Mouse (Mus musculus): Measurements from ENCODE around the gene Ucn. TPM values are rescaled to one million over a fixed set of nuclear protein-coding genes. Genes with fewer than 3 reads are reported as not detected.

Ucn gene
- polyA plus RNA-seq, 1 experiment from 2014 or later, result not detected

DNA sequence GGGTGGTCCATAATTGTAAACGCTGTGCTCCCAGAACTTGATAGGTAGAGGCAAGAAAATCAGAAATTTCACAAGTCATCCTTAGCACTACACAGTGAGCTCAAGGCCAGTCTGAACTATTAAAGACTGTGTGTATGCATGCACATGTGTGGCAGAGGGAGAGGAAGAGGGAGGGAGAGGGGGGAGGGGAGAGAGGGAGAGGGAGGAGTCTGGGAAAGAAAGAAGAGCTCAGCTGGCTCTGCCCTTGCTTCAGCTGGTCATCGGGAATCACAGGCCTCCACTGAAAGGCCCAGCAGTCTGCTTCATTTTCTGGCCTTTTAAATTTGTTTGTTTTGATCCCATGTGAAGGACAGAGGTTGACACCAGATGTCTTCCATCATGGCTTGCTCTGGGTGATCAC is 15.1 kb downstream of the Ucn start:
- no peak for DNase-seq
- 48% methylated on average over 2 of the region's 2 CpGs for WGBS
- H3K27ac ChIP-seq (replicated peaks; ENCODE audit: low read depth, low read length), result no peak overlapping the region
- no peak overlapping the region for H3K4me2 ChIP-seq (ENCODE audit: low read length)
- no peak overlapping the region for H3K4me3 ChIP-seq (replicated peaks; ENCODE audit: low read depth, low read length)
- no peak overlapping the region for H3K9ac ChIP-seq (replicated peaks; ENCODE audit: low read length)
- no peaks in the 10 kb centered on the region for H3K36me3 ChIP-seq (ENCODE audit: control insufficient read depth, insufficient read depth, low read length)
- no peaks in the 10 kb centered on the region for H3K27me3 ChIP-seq (ENCODE audit: control insufficient read depth, insufficient read depth, low read length)
- no peaks in the 10 kb centered on the region for H3K4me1 ChIP-seq (ENCODE audit: control insufficient read depth, insufficient read depth, low read length)
- no peak for ATAC-seq (ENCODE audit: low FRiP score, low TSS enrichment)
- H3K9me3 ChIP-seq (ENCODE audit: control insufficient read depth, low read length), result no peaks in the 10 kb centered on the region

DNA sequence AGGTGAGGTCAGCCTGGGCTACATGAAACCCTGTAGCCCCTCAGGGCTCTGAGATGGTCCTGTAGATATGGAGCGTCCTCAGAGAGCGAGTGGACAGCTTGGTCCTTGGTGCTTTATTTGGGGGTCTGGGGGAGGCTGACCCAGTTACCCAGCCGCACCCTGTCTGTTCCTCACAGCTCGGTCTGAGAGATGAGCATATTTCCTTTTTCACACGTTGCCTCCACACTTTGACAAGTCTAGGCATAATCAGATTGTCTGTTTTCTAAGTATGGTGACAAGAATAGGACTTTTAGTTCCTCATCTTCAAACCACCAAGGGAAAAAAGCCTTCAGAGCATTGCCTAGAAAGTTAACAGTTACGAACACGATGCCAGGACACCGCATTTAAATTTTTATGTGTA is 17.5 kb downstream of the Ucn start:
- H3K9ac ChIP-seq (replicated peaks; ENCODE audit: low read length), result no peak overlapping the region
- DNase-seq (no peak), ATAC-seq (ENCODE audit: low FRiP score, low TSS enrichment) (no peak)
- no peak overlapping the region for H3K4me3 ChIP-seq (replicated peaks; ENCODE audit: low read depth, low read length)
- no peak overlapping the region for H3K4me2 ChIP-seq (ENCODE audit: low read length)
- H3K27ac ChIP-seq (replicated peaks; ENCODE audit: low read depth, low read length), result no peak overlapping the region
- H3K36me3 ChIP-seq (ENCODE audit: control insufficient read depth, insufficient read depth, low read length), result no peaks in the 10 kb centered on the region
- no peaks in the 10 kb centered on the region for H3K4me1 ChIP-seq (ENCODE audit: control insufficient read depth, insufficient read depth, low read length)
- 89% methylated on average over 8 of the region's 8 CpGs for WGBS
- H3K27me3 ChIP-seq (ENCODE audit: control insufficient read depth, insufficient read depth, low read length), result no peaks in the 10 kb centered on the region
- no peaks in the 10 kb centered on the region for H3K9me3 ChIP-seq (ENCODE audit: control insufficient read depth, low read length)

DNA sequence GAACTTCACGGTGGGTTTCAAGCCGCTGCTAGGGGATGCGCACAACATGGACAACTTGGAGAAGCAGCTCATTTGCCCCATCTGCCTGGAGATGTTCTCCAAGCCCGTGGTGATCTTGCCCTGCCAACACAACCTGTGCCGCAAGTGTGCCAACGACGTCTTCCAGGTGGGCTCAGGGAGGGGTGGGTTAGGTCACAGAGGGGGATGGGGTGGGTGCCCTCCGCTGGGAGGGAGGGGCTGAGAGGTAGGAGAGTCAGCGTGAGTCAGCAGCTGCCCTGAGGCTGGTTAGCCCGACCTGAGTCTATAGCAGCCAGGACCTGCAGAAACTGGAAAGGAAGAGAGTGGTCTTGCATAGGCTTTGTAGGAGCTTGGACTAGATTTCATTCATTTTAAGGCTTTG is 21.7 kb downstream of the Ucn start:
- Histone ChIP-seq H3K27me3 (ENCODE audit: control insufficient read depth, insufficient read depth, low read length) (no peaks in the 10 kb centered on the region), H3K4me3 (replicated peaks; ENCODE audit: low read depth, low read length) (no peak overlapping the region), H3K4me2 (ENCODE audit: low read length) (no peak overlapping the region), H3K27ac (replicated peaks; ENCODE audit: low read depth, low read length) (no peak overlapping the region), H3K9me3 (ENCODE audit: control insufficient read depth, low read length) (no peaks in the 10 kb centered on the region), H3K4me1 (ENCODE audit: control insufficient read depth, insufficient read depth, low read length) (no peaks in the 10 kb centered on the region), H3K9ac (replicated peaks; ENCODE audit: low read length) (no peak overlapping the region), H3K36me3 (ENCODE audit: control insufficient read depth, insufficient read depth, low read length) (no peaks in the 10 kb centered on the region)
- WGBS, result 34% methylated on average over 10 of the region's 10 CpGs
- DNase-seq, result no peak
- ATAC-seq (ENCODE audit: low FRiP score, low TSS enrichment), result no peak

DNA sequence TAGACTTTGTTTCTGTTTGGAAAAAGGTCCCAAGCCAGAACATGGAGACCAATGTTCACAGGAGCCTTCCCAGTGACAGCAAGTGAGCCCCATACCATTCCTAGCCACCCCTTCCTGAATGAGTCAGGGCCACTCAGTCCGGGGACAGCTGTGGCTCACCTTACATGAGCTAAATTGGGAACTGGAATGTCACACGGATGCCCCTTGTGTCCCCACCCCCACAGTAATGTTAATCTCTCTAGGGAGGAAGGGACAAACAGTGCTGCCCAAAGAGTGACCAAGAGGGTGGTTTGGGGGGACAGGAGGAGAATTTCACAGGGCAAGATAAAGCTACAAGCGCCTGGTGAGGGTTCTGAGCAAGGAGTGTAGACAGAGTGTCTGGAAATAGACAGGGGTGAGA is 22.3 kb downstream of the Ucn start, which contains the start of gene Trim54:
Gene Trim54, plus strand, starts transcription at position 359 of the 400 bp plus-strand sequence.
- H3K4me3 ChIP-seq (replicated peaks; ENCODE audit: low read depth, low read length), result no peak within 1 kb of the TSS
- ATAC-seq (ENCODE audit: low FRiP score, low TSS enrichment) (no peak), DNase-seq (no peak)
- no peaks in the 10 kb centered on the region for H3K9me3 ChIP-seq (ENCODE audit: control insufficient read depth, low read length)
- no peaks in the 10 kb centered on the region for H3K4me1 ChIP-seq (ENCODE audit: control insufficient read depth, insufficient read depth, low read length)
- WGBS, result 57% methylated on average over 3 of the region's 3 CpGs
- H3K9ac ChIP-seq (replicated peaks; ENCODE audit: low read length), result no peak within 1 kb of the TSS
- no peak within 1 kb of the TSS for H3K4me2 ChIP-seq (ENCODE audit: low read length)
- H3K27me3 ChIP-seq (ENCODE audit: control insufficient read depth, insufficient read depth, low read length), result no peaks in the 10 kb centered on the region
- no peaks in the 10 kb centered on the region for H3K36me3 ChIP-seq (ENCODE audit: control insufficient read depth, insufficient read depth, low read length)
- H3K27ac ChIP-seq (replicated peaks; ENCODE audit: low read depth, low read length), result no peak within 1 kb of the TSS

DNA sequence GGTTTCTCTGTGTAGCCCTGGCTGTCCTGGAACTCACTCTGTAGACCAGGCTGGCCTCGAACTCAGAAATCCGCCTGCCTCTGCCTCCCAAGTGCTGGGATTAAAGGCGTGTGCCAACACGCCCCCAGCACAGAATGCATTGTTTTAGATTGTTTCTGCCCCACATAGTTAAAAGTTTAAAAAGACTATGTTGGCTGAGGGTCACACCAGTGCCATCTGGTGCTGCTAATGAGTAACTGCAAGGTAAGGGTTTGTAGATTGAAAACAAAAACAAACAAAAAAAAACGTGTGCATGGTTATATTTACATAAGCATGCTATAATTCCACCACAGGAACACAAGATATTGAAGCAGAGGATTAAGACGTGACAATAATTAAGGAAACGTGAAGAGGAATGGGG is 27.8 kb downstream of the Ucn start:
- no peak overlapping the region for H3K9ac ChIP-seq (replicated peaks; ENCODE audit: low read length)
- DNase-seq, result peak; percentile 37
- H3K4me1 ChIP-seq (ENCODE audit: control insufficient read depth, insufficient read depth, low read length), result no peaks in the 10 kb centered on the region
- H3K27me3 ChIP-seq (ENCODE audit: control insufficient read depth, insufficient read depth, low read length), result no peaks in the 10 kb centered on the region
- H3K9me3 ChIP-seq (ENCODE audit: control insufficient read depth, low read length), result no peaks in the 10 kb centered on the region
- H3K27ac ChIP-seq (replicated peaks; ENCODE audit: low read depth, low read length), result no peak overlapping the region
- H3K36me3 ChIP-seq (ENCODE audit: control insufficient read depth, insufficient read depth, low read length), result no peaks in the 10 kb centered on the region
- no peak for ATAC-seq (ENCODE audit: low FRiP score, low TSS enrichment)
- no peak overlapping the region for H3K4me2 ChIP-seq (ENCODE audit: low read length)
- WGBS, result 44% methylated on average over 7 of the region's 7 CpGs
- H3K4me3 ChIP-seq (replicated peaks; ENCODE audit: low read depth, low read length), result no peak overlapping the region

DNA sequence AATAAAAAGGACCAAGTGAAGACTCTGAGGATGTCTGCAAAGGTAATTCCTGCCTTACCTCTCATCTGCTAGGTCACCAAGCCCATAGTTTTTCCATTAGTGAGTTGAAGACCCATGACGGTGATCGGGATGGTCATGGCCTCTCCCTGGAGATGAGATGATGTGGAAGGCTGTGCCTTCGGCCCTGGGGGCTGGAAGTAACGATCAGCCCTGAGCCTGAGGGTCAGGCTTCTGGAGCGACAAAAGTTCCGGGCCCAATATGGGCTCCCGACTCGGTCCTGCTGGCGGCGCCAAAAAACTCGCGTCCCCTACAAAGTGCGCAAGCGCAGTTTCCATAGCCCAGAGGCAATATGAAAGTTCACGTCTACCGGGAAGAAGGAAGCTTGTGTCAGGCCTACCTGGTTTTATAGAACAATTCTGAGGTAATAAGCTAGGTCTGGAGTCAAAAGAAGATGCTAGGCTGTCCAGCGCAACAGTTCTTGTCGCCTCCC is 30.6 kb downstream of the Ucn start, which contains the start of gene Slc30a3:
Gene Slc30a3, minus strand, starts transcription at position 238 of the 491 bp plus-strand sequence.
- Histone ChIP-seq H3K9me3 (ENCODE audit: control insufficient read depth, low read length) (no peaks in the 10 kb centered on the region), H3K4me3 (replicated peaks; ENCODE audit: low read depth, low read length) (no peak within 1 kb of the TSS), H3K9ac (replicated peaks; ENCODE audit: low read length) (no peak within 1 kb of the TSS), H3K27me3 (ENCODE audit: control insufficient read depth, insufficient read depth, low read length) (no peaks in the 10 kb centered on the region), H3K4me1 (ENCODE audit: control insufficient read depth, insufficient read depth, low read length) (no peaks in the 10 kb centered on the region), H3K4me2 (ENCODE audit: low read length) (no peak within 1 kb of the TSS), H3K36me3 (ENCODE audit: control insufficient read depth, insufficient read depth, low read length) (no peaks in the 10 kb centered on the region), H3K27ac (replicated peaks; ENCODE audit: low read depth, low read length) (no peak within 1 kb of the TSS)
- no peak for DNase-seq
- WGBS, result 91% methylated on average over 18 of the region's 18 CpGs
- ATAC-seq (ENCODE audit: low FRiP score, low TSS enrichment), result no peak

DNA sequence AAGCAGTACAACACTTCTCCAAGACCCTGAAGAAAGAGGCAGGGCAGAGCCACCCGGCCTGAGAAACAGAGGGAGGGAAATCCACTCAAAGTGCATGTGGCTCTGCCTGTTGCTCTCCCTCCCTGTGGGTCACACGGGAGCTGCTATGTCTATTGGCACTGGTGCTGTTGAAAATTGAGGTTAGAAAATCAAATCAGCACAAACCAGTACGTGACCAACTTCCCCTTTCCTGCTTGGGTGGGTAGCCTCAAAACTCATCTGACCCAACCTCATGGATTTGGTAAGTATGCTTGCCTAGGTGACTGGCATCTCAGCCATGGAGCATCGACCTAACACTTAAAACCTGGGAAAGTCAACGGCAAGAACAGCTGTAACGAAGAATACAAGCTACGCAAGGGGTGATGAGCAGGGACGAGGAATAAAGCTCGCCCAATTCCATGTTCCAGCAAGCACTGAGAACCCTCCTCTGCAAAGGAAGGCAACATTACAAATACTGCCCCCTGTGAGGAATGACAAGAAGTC is 32.8 kb downstream of the Ucn start, which contains the start of gene Dnajc5g:
Gene Dnajc5g, plus strand, starts transcription at position 472 of the 522 bp plus-strand sequence.
- 86% methylated on average over 9 of the region's 9 CpGs for WGBS
- Histone ChIP-seq H3K27me3 (ENCODE audit: control insufficient read depth, insufficient read depth, low read length) (no peaks in the 10 kb centered on the region), H3K9me3 (ENCODE audit: control insufficient read depth, low read length) (no peaks in the 10 kb centered on the region), H3K4me1 (ENCODE audit: control insufficient read depth, insufficient read depth, low read length) (no peaks in the 10 kb centered on the region), H3K27ac (replicated peaks; ENCODE audit: low read depth, low read length) (no peak within 1 kb of the TSS), H3K4me3 (replicated peaks; ENCODE audit: low read depth, low read length) (no peak within 1 kb of the TSS), H3K36me3 (ENCODE audit: control insufficient read depth, insufficient read depth, low read length) (no peaks in the 10 kb centered on the region), H3K4me2 (ENCODE audit: low read length) (no peak within 1 kb of the TSS), H3K9ac (replicated peaks; ENCODE audit: low read length) (no peak within 1 kb of the TSS)
- ATAC-seq (ENCODE audit: low FRiP score, low TSS enrichment), result no peak
- DNase-seq, result no peak

DNA sequence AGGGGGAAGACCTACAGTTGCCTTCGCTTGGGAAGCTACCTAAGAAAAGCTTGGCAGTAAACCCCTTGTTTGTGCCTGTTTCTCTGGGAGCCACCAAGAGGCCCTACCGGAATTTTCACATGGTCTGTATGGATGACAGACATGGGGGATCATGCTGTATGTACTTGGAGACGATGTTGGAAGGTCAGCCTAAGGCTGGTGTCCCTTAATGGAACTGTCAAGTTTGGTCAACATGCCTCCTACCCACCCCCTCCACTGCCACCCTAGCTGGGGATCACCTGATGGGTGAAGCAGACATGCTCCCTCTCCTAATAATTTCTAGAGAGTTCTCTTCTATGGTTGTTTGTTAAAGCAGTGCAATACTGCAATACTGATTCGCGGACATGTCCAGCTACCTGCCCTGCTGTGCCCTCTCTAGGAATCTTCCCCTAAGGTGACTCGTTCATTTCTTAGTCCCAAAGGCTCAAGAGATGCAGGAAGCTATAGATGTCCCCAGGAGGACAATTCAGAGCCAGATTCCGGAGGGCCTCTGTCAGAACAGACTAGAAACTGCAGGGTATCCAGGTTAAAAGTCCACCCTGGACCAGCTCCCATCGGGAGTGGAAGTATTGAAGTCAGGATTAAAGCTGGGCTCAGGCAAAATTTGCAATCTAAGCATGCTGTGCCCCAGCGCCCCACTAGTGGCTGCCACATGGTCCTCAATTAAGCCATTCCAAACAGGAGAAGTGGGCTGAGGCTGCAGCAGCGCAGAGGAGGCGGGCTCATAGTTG is 42.7 kb downstream of the Ucn start:
- peak overlapping the region; percentile 19; the same call in 1 of the 2 replicates for H3K4me3 ChIP-seq (replicated peaks; ENCODE audit: low read depth, low read length)
- no peak overlapping the region for H3K9ac ChIP-seq (replicated peaks; ENCODE audit: low read length)
- H3K27me3 ChIP-seq (ENCODE audit: control insufficient read depth, insufficient read depth, low read length), result peaks cover 59% of the 10 kb centered on the region
- H3K27ac ChIP-seq (replicated peaks; ENCODE audit: low read depth, low read length), result no peak overlapping the region
- peaks cover 17% of the 10 kb centered on the region; the same call in 1 of the 2 replicates for H3K4me1 ChIP-seq (ENCODE audit: control insufficient read depth, insufficient read depth, low read length)
- DNase-seq, result peak; percentile 31
- WGBS, result 17% methylated on average over 11 of the region's 11 CpGs
- ATAC-seq (ENCODE audit: low FRiP score, low TSS enrichment), result no peak
- no peaks in the 10 kb centered on the region for H3K36me3 ChIP-seq (ENCODE audit: control insufficient read depth, insufficient read depth, low read length)
- peak overlapping the region; percentile 57 for H3K4me2 ChIP-seq (ENCODE audit: low read length)
- no peaks in the 10 kb centered on the region for H3K9me3 ChIP-seq (ENCODE audit: control insufficient read depth, low read length)

Data from midbrain, embryonic 14.5 days (tissue).